Mouse (Mus musculus): Measurements from ENCODE around the gene Twist1. TPM values are rescaled to one million over a fixed set of nuclear protein-coding genes. Genes with fewer than 3 reads are reported as not detected.

The Twist1 gene
- polyA plus RNA-seq, 1 experiment from 2014 or later, result 12.3 TPM

- ChIA-PET POLR2A (no interaction called here), CTCF (no interaction called here)
- in situ Hi-C loops (cut with MboI; ENCODE audit: low pct_unique_long_range_greater_than_20kb), result loop anchor here (10.0 to 25.0 kb wide), 2 partner anchors 466 to 471 kb away; no protein-coding TSS in a partner anchor
- ATAC-seq, result peak; percentile 33
- H3K27me3 ChIP-seq, result peaks cover 4% of the 10 kb centered on the region
- TF ChIP-seq CTCF (IDR thresholded peaks at IDR 0.05), result no peak
- DNase-seq (ENCODE audit: low read depth, low spot score), result no peak
These were observed 1.0 kb downstream of the Twist1 start for GRCm38 (mm10) chr12:33958241-33959194.

- ChIA-PET CTCF (no interaction called here), POLR2A (interaction anchor here (0.6 kb wide), 1 partner anchor 209 kb away, joined by 8 read pairs; no protein-coding TSS in a partner anchor)
- ATAC-seq, result no peak
- in situ Hi-C loops (cut with MboI; ENCODE audit: low pct_unique_long_range_greater_than_20kb), result loop anchor here (10.0 to 25.0 kb wide), 2 partner anchors 466 to 472 kb away; no protein-coding TSS in a partner anchor
- peaks cover 4% of the 10 kb centered on the region for H3K27me3 ChIP-seq
- no peak for TF ChIP-seq CTCF (IDR thresholded peaks at IDR 0.05)
- DNase-seq (ENCODE audit: low read depth, low spot score), result no peak
These were observed 1.7 kb downstream of the Twist1 start for GRCm38 (mm10) chr12:33959206-33959605.

GRCm38 (mm10) chr12:33959846-33960245 lies 2.4 kb downstream of the Twist1 start:
- in situ Hi-C loops (cut with MboI; ENCODE audit: low pct_unique_long_range_greater_than_20kb), result loop anchor here (10.0 to 25.0 kb wide), 2 partner anchors 465 to 473 kb away; no protein-coding TSS in a partner anchor
- ATAC-seq (no peak), DNase-seq (ENCODE audit: low read depth, low spot score) (no peak)
- H3K27me3 ChIP-seq, result peaks cover 4% of the 10 kb centered on the region
- TF ChIP-seq CTCF (IDR thresholded peaks at IDR 0.05), result no peak
- CTCF ChIA-PET, result no interaction called here
- POLR2A ChIA-PET, result interaction anchor here (0.6 kb wide), 1 partner anchor 208 kb away, joined by 8 read pairs; no protein-coding TSS in a partner anchor

- ChIA-PET CTCF (interaction anchor here (1.6 kb wide), 1 partner anchor 12 kb away, joined by 4 read pairs; no protein-coding TSS in a partner anchor), POLR2A (no interaction called here)
- no peak for DNase-seq (ENCODE audit: low read depth, low spot score)
- in situ Hi-C loops (cut with MboI; ENCODE audit: low pct_unique_long_range_greater_than_20kb), result loop anchor here (25.0 kb wide), 1 partner anchor 474 kb away; no protein-coding TSS in a partner anchor
- peaks cover 4% of the 10 kb centered on the region for H3K27me3 ChIP-seq
- no peak for ATAC-seq
- TF ChIP-seq CTCF (IDR thresholded peaks at IDR 0.05), result no peak
These were observed 3.5 kb downstream of the Twist1 start for GRCm38 (mm10) chr12:33961013-33961412.

- in situ Hi-C loops (cut with MboI; ENCODE audit: low pct_unique_long_range_greater_than_20kb), result loop anchor here (25.0 kb wide), 1 partner anchor 475 kb away; no protein-coding TSS in a partner anchor
- no peak for TF ChIP-seq CTCF (IDR thresholded peaks at IDR 0.05)
- ChIA-PET POLR2A (no interaction called here), CTCF (no interaction called here)
- H3K27me3 ChIP-seq, result peaks cover 4% of the 10 kb centered on the region
- DNase-seq (ENCODE audit: low read depth, low spot score) (no peak), ATAC-seq (no peak)
These were observed 4.8 kb downstream of the Twist1 start for GRCm38 (mm10) chr12:33962118-33962772.

- POLR2A ChIA-PET, result no interaction called here
- H3K27me3 ChIP-seq, result peaks cover 4% of the 10 kb centered on the region
- no peak for TF ChIP-seq CTCF (IDR thresholded peaks at IDR 0.05)
- no peak for ATAC-seq
- CTCF ChIA-PET, result no interaction called here
- in situ Hi-C loops (cut with MboI; ENCODE audit: low pct_unique_long_range_greater_than_20kb), result loop anchor here (25.0 kb wide), 1 partner anchor 475 kb away; no protein-coding TSS in a partner anchor
- DNase-seq (ENCODE audit: low read depth, low spot score), result no peak
These were observed 5.3 kb downstream of the Twist1 start for GRCm38 (mm10) chr12:33962773-33963130.

- no peak for DNase-seq (ENCODE audit: low read depth, low spot score)
- peaks cover 4% of the 10 kb centered on the region for H3K27me3 ChIP-seq
- no peak for ATAC-seq
- TF ChIP-seq CTCF (IDR thresholded peaks at IDR 0.05), result no peak
- POLR2A ChIA-PET, result no interaction called here
- in situ Hi-C loops (cut with MboI; ENCODE audit: low pct_unique_long_range_greater_than_20kb), result loop anchor here (25.0 kb wide), 1 partner anchor 477 kb away; no protein-coding TSS in a partner anchor
- CTCF ChIA-PET, result no interaction called here
These were observed 6.3 kb downstream of the Twist1 start for GRCm38 (mm10) chr12:33963671-33964369.

- in situ Hi-C loops (cut with MboI; ENCODE audit: low pct_unique_long_range_greater_than_20kb), result loop anchor here (25.0 kb wide), 1 partner anchor 477 kb away; no protein-coding TSS in a partner anchor
- ATAC-seq, result no peak
- CTCF ChIA-PET, result no interaction called here
- no peak for TF ChIP-seq CTCF (IDR thresholded peaks at IDR 0.05)
- peaks cover 2% of the 10 kb centered on the region for H3K27me3 ChIP-seq
- DNase-seq (ENCODE audit: low read depth, low spot score), result no peak
- POLR2A ChIA-PET, result no interaction called here
These were observed 7.0 kb downstream of the Twist1 start for GRCm38 (mm10) chr12:33964427-33964826.

GRCm38 (mm10) chr12:33965661-33966360 lies 8.3 kb downstream of the Twist1 start:
- ATAC-seq, result no peak
- in situ Hi-C loops (cut with MboI; ENCODE audit: low pct_unique_long_range_greater_than_20kb), result loop anchor here (25.0 kb wide), 1 partner anchor 479 kb away; no protein-coding TSS in a partner anchor
- POLR2A ChIA-PET, result no interaction called here
- H3K27me3 ChIP-seq, result no peaks in the 10 kb centered on the region
- CTCF ChIA-PET, result no interaction called here
- no peak for TF ChIP-seq CTCF (IDR thresholded peaks at IDR 0.05)
- DNase-seq (ENCODE audit: low read depth, low spot score), result no peak
